Mouse (Mus musculus): ENCODE data around the gene Rsph6a.

The Rsph6a gene

DNA sequence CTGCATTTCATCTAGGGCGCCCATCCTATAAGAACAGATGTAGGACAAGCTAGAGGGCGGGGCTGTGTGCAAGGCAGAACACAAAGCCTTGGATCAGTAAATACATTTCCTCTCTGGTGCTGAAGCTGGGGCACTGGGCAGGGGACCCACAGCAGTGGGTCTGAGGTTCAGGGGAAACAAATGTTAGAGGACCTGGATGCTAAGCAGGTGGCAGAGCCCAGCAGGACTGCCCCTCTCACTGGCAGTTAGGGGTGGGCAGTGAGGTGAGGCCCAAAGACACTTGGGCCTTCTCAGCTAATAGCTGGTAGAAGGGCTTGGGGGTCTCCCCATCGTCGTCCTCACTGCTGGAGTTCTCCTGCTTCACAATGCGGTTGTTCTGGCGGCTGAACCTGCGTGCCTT lies 44.3 kb downstream of the Rsph6a start:
- DNase-seq (ENCODE audit: low spot score) = no peak

DNA sequence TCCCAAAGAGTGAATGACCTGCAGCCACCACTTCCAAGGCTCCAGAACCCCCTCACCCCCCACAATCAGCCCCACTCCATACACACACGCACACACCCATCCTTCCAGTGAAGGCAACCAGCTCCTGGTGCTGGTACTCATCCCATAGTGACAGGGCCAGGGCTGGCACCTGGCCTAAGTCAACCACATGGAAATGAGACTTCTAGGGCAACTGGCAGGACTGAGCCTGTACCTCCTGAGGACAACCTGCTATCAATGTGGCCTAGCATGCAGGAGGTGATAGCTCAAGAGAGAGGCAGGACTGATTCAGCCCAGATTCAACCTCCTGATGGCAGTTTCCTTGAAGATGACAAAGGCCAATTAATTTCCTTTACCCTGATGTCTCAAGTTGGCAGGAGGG lies 45.8 kb downstream of the Rsph6a start:
- no peak for DNase-seq (ENCODE audit: low spot score)

DNA sequence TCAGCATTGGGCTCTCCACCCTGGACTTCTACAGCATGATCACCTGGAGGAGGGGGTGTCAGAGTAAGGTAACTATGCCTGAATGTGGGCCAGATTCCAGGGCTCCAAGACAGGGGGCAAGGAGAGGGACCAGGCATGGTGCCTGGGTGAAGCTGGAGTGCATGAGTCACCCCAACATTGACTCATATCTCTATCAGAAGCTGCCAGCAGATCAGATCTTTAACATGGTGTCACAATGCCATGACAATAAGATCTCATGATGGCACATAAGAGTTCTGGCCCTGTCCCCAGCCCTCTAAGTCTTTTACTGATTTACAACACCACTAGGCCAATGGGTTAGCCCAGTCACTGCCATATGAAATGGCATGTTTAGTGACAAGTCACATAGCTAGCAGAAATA lies 49.3 kb downstream of the Rsph6a start:
- DNase-seq (ENCODE audit: low spot score) = no peak

GRCm38 (mm10) chr7:19104486-19104885 lies 50.0 kb downstream of the Rsph6a start:
- no peak for DNase-seq (ENCODE audit: low spot score)

GRCm38 (mm10) chr7:19107436-19107835 lies 52.9 kb downstream of the Rsph6a start:
- no peak for DNase-seq (ENCODE audit: low spot score)

GRCm38 (mm10) chr7:19109565-19109964 lies 55.1 kb downstream of the Rsph6a start:
- no peak for DNase-seq (ENCODE audit: low spot score)

DNA sequence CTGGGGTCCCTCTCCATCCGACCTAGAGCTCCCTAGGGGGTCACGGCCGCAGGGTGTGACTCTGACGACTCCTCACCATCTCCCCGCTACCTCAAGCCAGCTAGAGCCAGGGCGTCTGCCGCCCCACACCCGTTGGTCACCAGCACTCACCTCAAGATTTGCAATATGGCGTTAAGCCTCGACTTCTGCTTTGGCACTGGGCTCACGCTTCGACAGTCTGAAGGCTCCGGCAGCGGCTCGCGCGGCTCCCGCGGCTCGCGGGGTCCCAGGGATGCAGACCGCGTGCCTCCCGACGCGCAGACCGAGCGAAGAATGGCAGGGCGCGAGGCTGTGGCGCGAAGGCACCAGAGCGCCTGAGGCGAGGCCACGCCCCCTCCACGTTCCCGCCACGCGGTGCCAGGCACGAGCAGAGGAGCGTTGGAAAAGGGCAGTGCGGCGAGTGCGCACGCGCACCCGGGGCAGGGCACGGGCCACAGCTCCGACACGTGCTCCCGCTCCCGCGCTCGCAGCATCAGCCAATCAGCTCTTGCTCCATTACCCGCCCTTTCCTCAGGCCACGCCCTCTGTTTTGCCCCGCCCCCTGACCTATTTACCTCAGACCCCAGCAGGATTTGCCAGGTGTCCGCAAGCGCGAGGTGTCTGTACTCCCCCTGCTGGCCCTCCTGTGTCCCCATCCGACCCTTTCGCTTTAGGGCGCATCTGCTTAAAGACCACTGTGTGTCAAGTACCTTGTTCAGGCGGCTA lies 63.7 kb downstream of the Rsph6a start, which contains the start of gene Gm4969:
TSS of gene Gm4969 (minus strand) at position 341 of the 744 bp plus-strand sequence.
- DNase-seq (ENCODE audit: low spot score) = peak; percentile 37

GRCm38 (mm10) chr7:19119083-19119482 lies 64.6 kb downstream of the Rsph6a start:
- no peak for DNase-seq (ENCODE audit: low spot score)

DNA sequence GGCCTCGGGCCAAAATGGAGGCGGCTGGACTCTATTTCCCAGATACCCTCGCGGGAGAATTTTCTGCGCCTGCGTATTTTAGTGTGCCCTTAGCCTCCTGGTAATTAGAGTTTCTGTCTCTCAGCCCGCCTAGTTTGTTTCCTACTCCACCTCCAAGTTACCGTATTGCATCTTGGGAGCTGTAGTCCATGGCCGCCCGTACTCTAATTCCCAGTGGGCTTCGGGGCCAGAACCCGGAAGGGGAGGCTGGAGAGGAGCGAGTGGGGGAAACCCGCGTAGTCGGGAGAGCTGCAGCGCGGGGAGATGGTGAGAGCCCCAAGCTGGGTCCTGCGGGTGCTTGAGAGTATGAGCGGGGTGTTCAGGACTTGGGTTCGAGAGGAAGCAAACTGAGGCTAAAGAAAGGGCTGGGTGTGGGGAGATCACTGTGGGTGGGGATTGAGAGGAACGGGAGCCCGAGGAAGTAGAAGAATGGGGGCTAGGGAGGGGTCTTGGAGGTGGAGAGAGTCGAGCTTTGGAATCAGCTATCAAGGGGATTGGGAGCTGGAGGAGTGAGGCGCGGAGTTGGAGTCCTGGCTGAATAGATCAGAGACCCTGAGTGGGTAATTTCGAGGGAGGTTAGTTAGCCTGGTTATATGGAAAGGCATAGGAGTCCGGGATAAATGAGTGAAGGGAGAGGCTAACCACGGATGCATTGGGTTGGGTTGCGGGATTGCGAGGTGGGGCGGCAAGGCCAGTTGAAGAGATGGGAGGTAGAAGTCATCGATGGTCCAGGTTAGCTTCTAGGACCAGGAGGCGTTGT lies 65.3 kb downstream of the Rsph6a start, which contains the start of gene Fbxo46:
TSS of gene Fbxo46 (plus strand) at position 229 of the 799 bp plus-strand sequence.
- peak; percentile 87 for DNase-seq (ENCODE audit: low spot score)

DNA sequence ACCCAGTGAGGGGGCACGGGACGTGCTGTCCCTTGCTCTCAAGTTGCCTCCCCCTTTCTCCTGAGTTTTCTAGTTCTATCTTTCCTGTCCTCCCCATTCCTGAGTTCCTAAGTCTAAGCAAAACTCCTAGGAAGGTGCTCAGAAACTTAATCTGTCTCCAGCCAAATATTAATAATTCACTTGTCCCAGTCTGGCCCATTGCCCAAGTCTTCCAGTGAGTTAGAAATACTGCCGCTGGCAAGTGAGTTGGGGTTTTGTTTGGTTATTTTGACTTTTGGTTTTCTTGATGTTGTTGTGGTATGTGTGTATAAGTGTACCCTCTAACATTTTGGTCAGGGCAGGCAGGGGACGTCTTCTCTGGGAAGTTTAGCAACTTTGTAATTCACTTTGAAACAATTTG lies 67.2 kb downstream of the Rsph6a start:
- no peak for DNase-seq (ENCODE audit: low spot score)
